Mouse (Mus musculus) forebrain, embryonic 15.5 days (tissue): ENCODE measurements around the gene Pld3. TPM values are rescaled to one million over a fixed set of nuclear protein-coding genes. Genes with fewer than 3 reads are reported as not detected.
"Not testable (repeated sequence)": the region's sequence is repeated elsewhere in the genome, so short reads cannot be mapped to it uniquely, and the experiment has no call there.

Experiments
- ATAC-seq: fragments of 200-750 bp; cut with Nextera tagmentation; replicated peaks from 2 replicates; pipeline ENCODE4 v1.8.0; 2017; ENCODE audit warnings: mild to moderate bottlenecking, moderate TSS enrichment, moderate library complexity
- H3K27ac ChIP-seq: fragments of 300-500 bp; sonication (generic); replicated peaks from 2 replicates; pipeline ENCODE4 v1.5.1; 2015; ENCODE audit warnings: mild to moderate bottlenecking, inconsistent platforms
- H3K27me3 ChIP-seq: fragments of 300-500 bp; sonication (generic); 2 replicates; pipeline ENCODE4 v1.6.1; 2015; ENCODE audit warnings: inconsistent platforms
- H3K36me3 ChIP-seq: fragments of 300-500 bp; sonication (generic); 2 replicates; pipeline ENCODE4 v1.6.1; 2015; ENCODE audit warnings: mild to moderate bottlenecking, inconsistent platforms
- H3K4me1 ChIP-seq: fragments of 300-500 bp; sonication (generic); 2 replicates; pipeline ENCODE4 v1.6.1; 2015; ENCODE audit warnings: inconsistent platforms
- H3K4me2 ChIP-seq: fragments of 300-500 bp; sonication (generic); replicated peaks from 2 replicates; pipeline ENCODE4 v1.6.1; 2015; ENCODE audit warnings: mild to moderate bottlenecking, inconsistent platforms
- H3K4me3 ChIP-seq: fragments of 300-500 bp; sonication (generic); 2 replicates; pipeline ENCODE4 v1.5.1; 2015; ENCODE audit warnings: mild to moderate bottlenecking, inconsistent platforms
- H3K9ac ChIP-seq: fragments of 300-500 bp; sonication (generic); replicated peaks from 2 replicates; pipeline ENCODE4 v1.6.1; 2015; ENCODE audit warnings: mild to moderate bottlenecking, inconsistent platforms
- H3K9me3 ChIP-seq: fragments of 300-500 bp; sonication (generic); 2 replicates; pipeline ENCODE4 v1.6.1; 2016; ENCODE audit warnings: inconsistent platforms
- WGBS: fragments of 180-500 bp; shearing (Covaris S2); methylation state at CpG from one replicate; pipeline ENCODE4 v1.1.7; 2015; ENCODE audit warnings: mixed read lengths; 5-methylcytosine and 5-hydroxymethylcytosine counted together
- polyA plus RNA-seq: library from polyadenylated mRNA; unstranded; fragments of >200 nt; fragmentation: Nextera tagmentation; extraction: Ambion mirVana; gene quantifications from 2 replicates; pipeline ENCODE4 v1.2.1, GENCODE M21; 2015

Pld3 gene
- polyA plus RNA-seq, 1 experiment from 2014 or later, result 106 TPM

DNA sequence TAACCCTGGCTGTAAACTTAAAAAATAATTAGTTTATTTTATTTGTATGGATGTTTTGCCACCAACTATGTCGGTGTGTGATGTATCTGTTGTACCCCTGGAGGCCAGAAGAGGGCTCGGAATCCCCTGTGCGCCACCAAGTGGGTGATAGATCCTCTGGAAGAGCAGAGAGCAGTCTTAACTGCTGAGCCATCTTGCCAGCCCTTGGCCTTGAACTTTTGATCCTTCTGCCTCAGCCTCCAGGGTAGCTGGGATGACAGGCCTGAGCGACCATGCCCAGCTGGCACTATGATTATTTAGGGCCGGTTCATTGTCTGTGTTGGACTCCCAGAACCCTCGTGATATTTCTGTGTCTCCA lies 44.4 kb downstream of the Pld3 start:
- Histone ChIP-seq H3K27me3 (no peaks in the 10 kb centered on the region), H3K9me3 (no peaks in the 10 kb centered on the region), H3K36me3 (no peaks in the 10 kb centered on the region), H3K27ac (peak overlapping the region; percentile 95), H3K4me1 (peaks cover 12% of the 10 kb centered on the region), H3K4me2 (peak overlapping the region; percentile 67), H3K4me3 (peak overlapping the region; percentile 65; the same call in 1 of the 2 replicates), H3K9ac (no peak overlapping the region)
- 20% methylated on average over 6 of the region's 6 CpGs for WGBS
- ATAC-seq, result peak; percentile 53

- WGBS, result under 1% methylated on average over 54 of the region's 54 CpGs
- Histone ChIP-seq H3K27ac (peak overlapping the region; percentile 95), H3K36me3 (no peaks in the 10 kb centered on the region), H3K9ac (peak overlapping the region; percentile 65), H3K4me3 (peak overlapping the region; percentile 65), H3K4me1 (peaks cover 12% of the 10 kb centered on the region), H3K4me2 (peak overlapping the region; percentile 67), H3K27me3 (no peaks in the 10 kb centered on the region), H3K9me3 (no peaks in the 10 kb centered on the region)
- peak; percentile 90 for ATAC-seq
These were observed 45.0 kb downstream of the Pld3 start for GRCm38 (mm10) chr7:27507711-27508647.

DNA sequence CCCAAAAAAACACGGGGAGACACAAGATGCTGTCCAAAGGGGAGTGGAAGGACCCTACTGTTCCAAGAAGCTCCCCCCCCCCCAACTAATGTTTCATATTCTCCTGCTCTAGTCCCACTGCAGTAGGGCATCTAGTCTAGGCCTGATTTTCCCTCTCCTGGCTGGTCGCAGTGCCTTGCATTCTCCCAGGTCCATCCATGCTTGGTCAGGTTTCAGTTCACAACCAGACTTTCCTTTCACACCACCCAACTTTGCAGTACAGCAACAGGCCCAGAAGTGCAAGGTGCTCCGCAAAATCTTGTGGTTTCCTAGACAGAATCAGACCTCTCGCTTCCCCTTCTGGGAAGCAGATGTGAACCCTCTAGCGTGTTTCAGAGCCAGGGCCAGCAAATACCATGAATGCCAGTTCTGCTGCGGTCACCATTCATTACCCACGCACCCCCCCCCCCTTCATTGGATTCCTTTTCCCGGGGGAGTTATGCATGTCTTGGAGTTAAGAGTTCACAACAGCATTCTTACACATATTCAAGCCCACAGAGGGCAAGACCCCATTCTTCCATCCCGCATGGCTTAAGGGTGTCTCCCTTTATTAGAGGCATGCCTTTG lies 46.1 kb downstream of the Pld3 start:
- Histone ChIP-seq H3K4me2 (peak overlapping the region; percentile 67), H3K9me3 (no peaks in the 10 kb centered on the region), H3K27ac (peak overlapping the region; percentile 95; the same call in 1 of the 2 replicates), H3K4me1 (peaks cover 12% of the 10 kb centered on the region), H3K4me3 (peak overlapping the region; percentile 65), H3K27me3 (no peaks in the 10 kb centered on the region), H3K9ac (no peak overlapping the region), H3K36me3 (no peaks in the 10 kb centered on the region)
- 45% methylated on average over 9 of the region's 9 CpGs for WGBS
- ATAC-seq, result no peak

GRCm38 (mm10) chr7:27501620-27502019 lies 51.4 kb downstream of the Pld3 start:
- H3K4me2 ChIP-seq, result no peak overlapping the region
- 72% methylated on average over 4 of the region's 4 CpGs for WGBS
- H3K4me3 ChIP-seq, result no peak overlapping the region
- H3K36me3 ChIP-seq, result no peaks in the 10 kb centered on the region
- no peaks in the 10 kb centered on the region for H3K27me3 ChIP-seq
- no peaks in the 10 kb centered on the region for H3K4me1 ChIP-seq
- H3K27ac ChIP-seq, result no peak overlapping the region
- no peak for ATAC-seq
- H3K9ac ChIP-seq, result no peak overlapping the region
- no peaks in the 10 kb centered on the region for H3K9me3 ChIP-seq

- H3K4me2 ChIP-seq, result no peak within 1 kb of the TSS
- H3K9me3 ChIP-seq, result no peaks in the 10 kb centered on the region
- H3K4me3 ChIP-seq, result no peak within 1 kb of the TSS
- no peaks in the 10 kb centered on the region for H3K27me3 ChIP-seq
- H3K27ac ChIP-seq, result no peak within 1 kb of the TSS
- WGBS, result 68% methylated on average over 3 of the region's 3 CpGs
- H3K9ac ChIP-seq, result no peak within 1 kb of the TSS
- H3K4me1 ChIP-seq, result no peaks in the 10 kb centered on the region
- H3K36me3 ChIP-seq, result no peaks in the 10 kb centered on the region
- no peak for ATAC-seq
These were observed 54.0 kb downstream of the Pld3 start, which contains the start of gene Prx for GRCm38 (mm10) chr7:27499036-27499435. Prx (plus strand) TSS chr7:27499324.

GRCm38 (mm10) chr7:27494659-27495367 lies 58.2 kb downstream of the Pld3 start:
- H3K4me1 ChIP-seq, H3K36me3 ChIP-seq, H3K9me3 ChIP-seq, H3K27me3 ChIP-seq, ATAC-seq, H3K27ac ChIP-seq, H3K4me2 ChIP-seq, H3K9ac ChIP-seq, H3K4me3 ChIP-seq: not testable (repeated sequence)
- 84% methylated on average over 9 of the region's 9 CpGs for WGBS

GRCm38 (mm10) chr7:27493450-27493849 lies 59.6 kb downstream of the Pld3 start:
- WGBS, result 86% methylated on average over 5 of the region's 5 CpGs
- H3K4me3 ChIP-seq, result no peak overlapping the region
- no peak for ATAC-seq
- no peaks in the 10 kb centered on the region for H3K36me3 ChIP-seq
- no peaks in the 10 kb centered on the region for H3K27me3 ChIP-seq
- H3K4me1 ChIP-seq, result peaks cover 9% of the 10 kb centered on the region
- no peak overlapping the region for H3K4me2 ChIP-seq
- no peak overlapping the region for H3K27ac ChIP-seq
- no peaks in the 10 kb centered on the region for H3K9me3 ChIP-seq
- no peak overlapping the region for H3K9ac ChIP-seq

GRCm38 (mm10) chr7:27493022-27493421 lies 60.0 kb downstream of the Pld3 start:
- no peak overlapping the region for H3K4me3 ChIP-seq
- no peaks in the 10 kb centered on the region for H3K9me3 ChIP-seq
- H3K27me3 ChIP-seq, result no peaks in the 10 kb centered on the region
- ATAC-seq, result no peak
- peaks cover 10% of the 10 kb centered on the region for H3K4me1 ChIP-seq
- H3K9ac ChIP-seq, result no peak overlapping the region
- 70% methylated on average over 3 of the region's 3 CpGs for WGBS
- no peak overlapping the region for H3K27ac ChIP-seq
- no peak overlapping the region for H3K4me2 ChIP-seq
- H3K36me3 ChIP-seq, result no peaks in the 10 kb centered on the region

- no peak for ATAC-seq
- WGBS, result 81% methylated on average over 7 of the region's 7 CpGs
These were observed 61.2 kb downstream of the Pld3 start for GRCm38 (mm10) chr7:27491856-27492255.

GRCm38 (mm10) chr7:27490543-27491329 lies 62.3 kb downstream of the Pld3 start:
- WGBS, result 2% methylated on average over 32 of the region's 33 CpGs
- Histone ChIP-seq H3K36me3 (no peaks in the 10 kb centered on the region), H3K4me2 (peak overlapping the region; percentile 51), H3K9me3 (no peaks in the 10 kb centered on the region), H3K27ac (peak overlapping the region; percentile 42; the same call in 1 of the 2 replicates), H3K4me1 (peaks cover 20% of the 10 kb centered on the region), H3K9ac (peak overlapping the region; percentile 34), H3K4me3 (peak overlapping the region; percentile 35), H3K27me3 (no peaks in the 10 kb centered on the region)
- ATAC-seq, result peak; percentile 21; the same call in 1 of the 2 replicates

More at GRCm38 (mm10) chr7:27491856-27492255, 61.2 kb downstream of the Pld3 start:
- Histone ChIP-seq H3K27me3 (no peaks in the 10 kb centered on the region), H3K4me2 (no peak overlapping the region), H3K27ac (no peak overlapping the region), H3K4me3 (no peak overlapping the region), H3K9me3 (no peaks in the 10 kb centered on the region), H3K4me1 (peaks cover 17% of the 10 kb centered on the region), H3K36me3 (no peaks in the 10 kb centered on the region), H3K9ac (no peak overlapping the region)

DNA sequence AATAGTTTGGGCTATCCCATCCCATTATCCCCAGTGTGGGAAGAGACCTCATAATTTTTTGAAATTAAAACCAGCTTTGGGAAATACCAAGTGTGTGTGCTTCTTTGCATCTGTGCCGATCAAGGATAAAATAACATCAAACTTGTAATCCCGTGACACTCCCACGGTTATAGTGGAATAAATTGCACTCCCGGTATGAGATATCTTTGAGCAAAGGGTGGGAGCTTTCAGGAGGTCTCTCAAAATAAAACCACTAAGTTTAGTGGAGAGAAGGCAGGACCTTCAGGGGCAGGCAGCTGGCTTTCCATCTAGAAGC lies 62.8 kb downstream of the Pld3 start:
- Histone ChIP-seq H3K27ac (peak overlapping the region; percentile 42; the same call in 1 of the 2 replicates), H3K9me3 (no peaks in the 10 kb centered on the region), H3K27me3 (no peaks in the 10 kb centered on the region), H3K9ac (peak overlapping the region; percentile 34), H3K4me1 (peaks cover 20% of the 10 kb centered on the region), H3K4me3 (peak overlapping the region; percentile 35), H3K36me3 (no peaks in the 10 kb centered on the region), H3K4me2 (peak overlapping the region; percentile 51)
- WGBS, result 36% methylated on average over 4 of the region's 4 CpGs
- no peak for ATAC-seq
